8 mouse cellular contexts compared by ENCODE assay signal in genomic region chr3:30507576-30508295, GRCm38 (mm10). TPM values are rescaled to one million over a fixed set of nuclear protein-coding genes. Genes with fewer than 3 reads are reported as not detected.
A peak's percentile ranks its signal among the peaks of the same experiment; 100 is the strongest.
DNase-seq lines count a peak whose midpoint lies in the region; ATAC-seq lines count a peak whose summit lies in the region.

No protein-coding gene starts in this region.

- peaks cover 23% of the 10 kb centered on the region for H3K27me3 ChIP-seq in kidney, embryonic 14.5 days (ENCODE audit: control insufficient read depth, insufficient read depth, low read length)

- H3K4me2 ChIP-seq in kidney, embryonic 14.5 days (replicated peaks; ENCODE audit: low read depth, low read length): peak overlapping the region; percentile 90

- H3K9ac ChIP-seq in kidney, embryonic 14.5 days (ENCODE audit: low read depth, low read length): peak overlapping the region; percentile 84

- H3K27ac ChIP-seq in kidney, embryonic 14.5 days (ENCODE audit: low read depth, low read length): peak overlapping the region; percentile 94

- WGBS in kidney, embryonic 14.5 days: under 1% methylated on average over 41 of the region's 41 CpGs

- H3K36me3 ChIP-seq in kidney, embryonic 14.5 days (ENCODE audit: control insufficient read depth, insufficient read depth, low read length): no peaks in the 10 kb centered on the region

- H3K4me1 ChIP-seq in kidney, embryonic 14.5 days (ENCODE audit: control insufficient read depth, insufficient read depth, low read length): peaks cover 35% of the 10 kb centered on the region

- peak; percentile 41 to 52 for DNase-seq in cerebellum, postnatal 10 days
- no peak for DNase-seq in cerebellum, adult 8-10 months
- DNase-seq in adipocyte (ENCODE audit: low spot score): peak; percentile 57
- DNase-seq in lung, postnatal 14 days: peak; percentile 52
- no peak for DNase-seq in ovary, adult 18-20 months (ENCODE audit: low spot score)

- H3K9me3 ChIP-seq in kidney, embryonic 14.5 days (ENCODE audit: control insufficient read depth, low read length): no peaks in the 10 kb centered on the region

- ATAC-seq in granulocyte monocyte progenitor cell, adult 5-6 weeks (replicated peaks; ENCODE audit: poor library complexity, severe bottlenecking): peak; percentile 2; the same call in 1 of the 2 replicates
- ATAC-seq in kidney, embryonic 14.5 days (ENCODE audit: low FRiP score, low TSS enrichment): peak; percentile 10; the same call in 1 of the 2 replicates
- no peak for ATAC-seq in inflammation-experienced regulatory T-cells, adult 6 months

- H3K4me3 ChIP-seq in kidney, embryonic 14.5 days (ENCODE audit: low read length): peak overlapping the region; percentile 67

RNA-seq across cellular contexts. Expression of gene Mecom, which starts 40.1 kb away (rescaled TPM):
- total RNA-seq in granulocyte monocyte progenitor cell, adult 5-6 weeks (2014; fragmentation: Nextera tagmentation): 1.9 TPM in 1 of 2 replicates, not detected in the other
- total RNA-seq in granulocyte monocyte progenitor cell, adult 5-6 weeks (2017): 0.72 and 0.90 TPM in 2 replicates
- polyA plus RNA-seq in kidney, embryonic 14.5 days (2014; fragmentation: Nextera tagmentation; extraction: Ambion mirVana): 50.8 and 89.3 TPM in 2 replicates
- polyA plus RNA-seq in inflammation-experienced regulatory T-cells, adult 6 months (2017; shearing (Covaris generic)): not detected

Comparison
In these comparisons a context has a peak if more than half of its experiments do, and no peak if none do; other contexts are left out.
1. DNase-seq: peak in cerebellum, postnatal 10 days (2 of 2), adipocyte (single experiment) and lung, postnatal 14 days (single experiment); none in cerebellum, adult 8-10 months (single experiment) and ovary, adult 18-20 months (single experiment).
2. RNA of gene Mecom, which starts 40.1 kb away (polyA plus RNA-seq): 50.8 to 89.3 TPM in kidney, embryonic 14.5 days; not detected in inflammation-experienced regulatory T-cells, adult 6 months; every median in the first group is over 10 times any median in the second.